Mouse (Mus musculus): ENCODE data around the gene Apol11a. TPM values are rescaled to one million over a fixed set of nuclear protein-coding genes. Genes with fewer than 3 reads are reported as not detected.
"Not testable (repeated sequence)": the region's sequence is repeated elsewhere in the genome, so short reads cannot be mapped to it uniquely, and the experiment has no call there.

Gene Apol11a
- polyA plus RNA-seq, 1 experiment from 2014 or later, result not detected

DNA sequence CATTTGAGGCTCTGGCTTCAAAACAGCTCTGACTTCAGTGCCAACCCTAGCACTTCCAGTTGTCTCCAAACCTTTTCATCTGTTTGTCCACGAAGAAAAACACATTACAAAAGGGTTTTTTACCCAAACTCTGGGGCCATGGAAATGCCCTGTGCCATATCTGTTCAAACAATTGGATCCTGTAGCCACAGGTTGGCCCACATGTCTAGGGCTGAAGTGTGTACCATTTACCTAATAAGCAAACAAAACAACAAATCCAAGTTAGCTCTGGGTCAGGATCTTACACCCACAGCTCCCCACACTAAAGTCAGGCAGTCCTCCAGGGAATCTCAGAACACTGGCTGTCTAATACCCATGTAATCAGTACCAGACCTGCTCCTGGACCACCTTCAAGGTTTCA, 31.1 kb downstream of the Apol11a start:
- not testable (repeated sequence) for H3K9me3 ChIP-seq (replicated peaks; ENCODE audit: control insufficient read depth, low read length); DNase-seq (ENCODE audit: low spot score); H3K36me3 ChIP-seq (ENCODE audit: control insufficient read depth, insufficient read depth, low read length); H3K4me3 ChIP-seq (ENCODE audit: low read depth, low read length); H3K4me2 ChIP-seq (ENCODE audit: low read length); H3K9ac ChIP-seq (ENCODE audit: low read length); H3K4me1 ChIP-seq (ENCODE audit: control insufficient read depth, insufficient read depth, low read length); H3K27me3 ChIP-seq (replicated peaks; ENCODE audit: control insufficient read depth, insufficient read depth, low read length); H3K27ac ChIP-seq (ENCODE audit: low read depth, low read length); ATAC-seq
- WGBS, result 39% methylated on average over 1 of the region's 1 CpGs

DNA sequence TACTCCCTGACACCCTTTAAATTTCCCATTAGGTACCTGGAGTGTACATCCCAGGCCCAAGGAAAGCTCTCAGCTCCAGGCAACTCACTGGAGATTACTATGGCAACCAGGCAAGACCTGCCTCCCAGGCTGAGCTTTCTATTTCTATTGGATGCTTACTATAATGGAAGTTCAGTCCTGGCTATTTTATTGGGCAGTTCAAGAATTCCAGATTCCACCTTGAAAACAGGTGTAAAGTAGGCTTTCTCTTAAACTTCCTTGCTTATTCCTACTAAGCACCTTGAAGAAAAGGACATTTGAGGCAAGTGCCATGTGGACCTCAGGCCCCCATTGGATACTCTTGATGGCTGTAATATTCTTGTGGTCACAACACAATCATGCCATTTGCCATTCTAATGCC, 53.7 kb downstream of the Apol11a start, which contains the start of gene 1700025B11Rik:
1700025B11Rik (minus strand) TSS at position 101 of the 400 bp plus-strand sequence.
- Histone ChIP-seq H3K9ac (ENCODE audit: low read length) (no peak within 1 kb of the TSS), H3K4me1 (ENCODE audit: control insufficient read depth, insufficient read depth, low read length) (no peaks in the 10 kb centered on the region), H3K27me3 (replicated peaks; ENCODE audit: control insufficient read depth, insufficient read depth, low read length) (no peaks in the 10 kb centered on the region), H3K9me3 (replicated peaks; ENCODE audit: control insufficient read depth, low read length) (no peaks in the 10 kb centered on the region), H3K4me2 (ENCODE audit: low read length) (no peak within 1 kb of the TSS), H3K27ac (ENCODE audit: low read depth, low read length) (no peak within 1 kb of the TSS), H3K36me3 (ENCODE audit: control insufficient read depth, insufficient read depth, low read length) (no peaks in the 10 kb centered on the region), H3K4me3 (ENCODE audit: low read depth, low read length) (no peak within 1 kb of the TSS)
- ATAC-seq, result no peak
- no peak for DNase-seq (ENCODE audit: low spot score)

DNA sequence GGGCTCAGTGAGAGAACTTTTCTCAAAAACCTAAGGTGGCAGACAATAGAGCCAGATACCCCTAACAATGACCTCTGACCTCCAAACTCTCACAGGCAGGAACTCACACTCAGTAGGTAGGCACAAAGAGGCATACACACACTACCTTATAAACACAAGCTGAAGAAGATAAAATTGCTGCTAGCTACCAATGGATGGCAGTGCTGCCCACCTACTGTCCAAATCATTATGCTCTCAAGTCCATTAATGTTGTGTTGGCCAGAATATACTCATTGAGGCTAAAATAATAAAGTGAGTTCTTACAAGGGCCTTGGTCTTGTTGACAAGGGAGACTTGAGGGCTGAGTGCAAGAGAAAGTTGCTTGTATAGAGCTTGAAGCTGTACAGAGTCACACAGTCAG, 55.1 kb downstream of the Apol11a start:
- ATAC-seq, result no peak
- DNase-seq (ENCODE audit: low spot score), result no peak
- H3K4me1 ChIP-seq (ENCODE audit: control insufficient read depth, insufficient read depth, low read length), result no peaks in the 10 kb centered on the region
- no peak overlapping the region for H3K27ac ChIP-seq (ENCODE audit: low read depth, low read length)
- no peak overlapping the region for H3K4me3 ChIP-seq (ENCODE audit: low read depth, low read length)
- H3K4me2 ChIP-seq (ENCODE audit: low read length), result no peak overlapping the region
- H3K27me3 ChIP-seq (replicated peaks; ENCODE audit: control insufficient read depth, insufficient read depth, low read length), result no peaks in the 10 kb centered on the region
- no peak overlapping the region for H3K9ac ChIP-seq (ENCODE audit: low read length)
- H3K36me3 ChIP-seq (ENCODE audit: control insufficient read depth, insufficient read depth, low read length), result no peaks in the 10 kb centered on the region
- no peaks in the 10 kb centered on the region for H3K9me3 ChIP-seq (replicated peaks; ENCODE audit: control insufficient read depth, low read length)

Other genes with a start within 250 kb of the Apol11a start
- gene Rbfox2, start 201.3 kb upstream of the Apol11a start, polyA plus RNA-seq (2014; fragmentation: Nextera tagmentation; extraction: Ambion mirVana), result 186 and 229 TPM in 2 replicates
- not detected in 2 replicates for gene Apol7a, start 109.2 kb upstream of the Apol11a start, polyA plus RNA-seq (2014; fragmentation: Nextera tagmentation; extraction: Ambion mirVana)
- gene Apol9a, start 97.1 kb upstream of the Apol11a start, polyA plus RNA-seq (2014; fragmentation: Nextera tagmentation; extraction: Ambion mirVana), result not detected in 2 replicates
- not detected in 2 replicates for gene Apol7b, start 60.8 kb upstream of the Apol11a start, polyA plus RNA-seq (2014; fragmentation: Nextera tagmentation; extraction: Ambion mirVana)
- not detected in 2 replicates for gene Apol10a, start 31.2 kb upstream of the Apol11a start, polyA plus RNA-seq (2014; fragmentation: Nextera tagmentation; extraction: Ambion mirVana)
- not detected in 2 replicates for gene Apol7c, start 25.0 kb downstream of the Apol11a start, polyA plus RNA-seq (2014; fragmentation: Nextera tagmentation; extraction: Ambion mirVana)
- not detected in 2 replicates for gene 1700025B11Rik, start 53.6 kb downstream of the Apol11a start, polyA plus RNA-seq (2014; fragmentation: Nextera tagmentation; extraction: Ambion mirVana)
- 0.09 TPM in 1 of 2 replicates, not detected in the other for gene Apol10b, start 87.9 kb downstream of the Apol11a start, polyA plus RNA-seq (2014; fragmentation: Nextera tagmentation; extraction: Ambion mirVana)
- gene Gm36245, start 91.0 kb downstream of the Apol11a start, polyA plus RNA-seq (2014; fragmentation: Nextera tagmentation; extraction: Ambion mirVana), result not detected in 2 replicates
- not detected in 2 replicates for gene Apol11b, start 135.0 kb downstream of the Apol11a start, polyA plus RNA-seq (2014; fragmentation: Nextera tagmentation; extraction: Ambion mirVana)
- not detected in 2 replicates for gene Apol7e, start 190.6 kb downstream of the Apol11a start, polyA plus RNA-seq (2014; fragmentation: Nextera tagmentation; extraction: Ambion mirVana)
- gene Apol9b, start 220.8 kb downstream of the Apol11a start, polyA plus RNA-seq (2014; fragmentation: Nextera tagmentation; extraction: Ambion mirVana), result not detected in 2 replicates
- gene Apol8, start 248.7 kb downstream of the Apol11a start, polyA plus RNA-seq (2014; fragmentation: Nextera tagmentation; extraction: Ambion mirVana), result 0.06 TPM in 1 of 2 replicates, not detected in the other